ENCODE assay signal across 24 mouse cellular contexts in the genomic region with DNA sequence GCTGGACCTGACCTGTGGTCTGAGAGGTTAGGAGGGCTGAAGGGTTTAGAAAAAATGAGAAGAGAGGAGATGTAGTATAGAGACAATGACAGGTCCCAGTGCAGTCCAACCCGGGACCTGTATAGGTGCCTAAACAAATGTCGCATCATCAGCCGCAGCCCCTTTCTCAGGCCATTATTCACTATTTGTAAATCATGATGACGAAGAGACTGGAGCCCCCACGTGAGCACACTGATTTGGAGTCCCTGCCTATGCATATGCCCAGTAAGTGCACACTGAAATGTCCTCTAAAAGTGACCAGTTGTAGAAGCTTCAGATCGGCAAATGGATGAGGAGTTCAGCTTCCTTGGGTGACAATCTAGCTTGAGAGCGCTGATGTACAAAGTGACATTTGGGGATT.
"Had no signal": no experiment of that assay in that cellular context is flagged by ENCODE, and none has a peak within 500 bp of the region (broad histone marks: within the 10 kb centered on the region; RNA-seq: fewer than 3 reads in every experiment).

No protein-coding gene starts in this region.

- H3K36me3 ChIP-seq: heart, embryonic 13.5 days; heart, embryonic 15.5 days; hindbrain, embryonic 15.5 days; kidney, embryonic 15.5 days; limb, embryonic 13.5 days; limb, embryonic 15.5 days; liver, embryonic 12.5 days had no signal

- H3K9me3 ChIP-seq: heart, embryonic 13.5 days; heart, embryonic 15.5 days; hindbrain, embryonic 15.5 days; kidney, embryonic 15.5 days; limb, embryonic 13.5 days; limb, embryonic 15.5 days; liver, embryonic 12.5 days had no signal

- DNase-seq: forebrain, postnatal 0 days; gastrocnemius, postnatal 14 days; gastrocnemius, postnatal 36 days; heart, adult 18-20 months; heart, postnatal 14 days; heart, postnatal 36 days; kidney, adult 11 months; kidney, adult 2 months; kidney, adult 9 months; kidney, postnatal 14 days; kidney, postnatal 36 days; layer of hippocampus, postnatal 36 days; left cerebral cortex, postnatal 4 days had no signal

- H3K4me3 ChIP-seq: heart, embryonic 13.5 days; heart, embryonic 15.5 days; hindbrain, embryonic 15.5 days; kidney, embryonic 15.5 days; limb, embryonic 13.5 days; limb, embryonic 15.5 days; liver, embryonic 12.5 days had no signal

- H3K27me3 ChIP-seq: heart, embryonic 13.5 days; heart, embryonic 15.5 days; hindbrain, embryonic 15.5 days; kidney, embryonic 15.5 days; limb, embryonic 13.5 days; limb, embryonic 15.5 days; liver, embryonic 12.5 days had no signal

- H3K4me2 ChIP-seq: heart, embryonic 13.5 days; heart, embryonic 15.5 days; hindbrain, embryonic 15.5 days; kidney, embryonic 15.5 days; limb, embryonic 13.5 days; limb, embryonic 15.5 days; liver, embryonic 12.5 days had no signal

- H3K27ac ChIP-seq: heart, embryonic 13.5 days; heart, embryonic 15.5 days; hindbrain, embryonic 15.5 days; hindbrain, postnatal 0 days; kidney, embryonic 15.5 days; kidney, postnatal 0 days; limb, embryonic 13.5 days; limb, embryonic 15.5 days; liver, embryonic 12.5 days; liver, embryonic 14.5 days had no signal

- H3K9ac ChIP-seq: forebrain, postnatal 0 days; heart, embryonic 13.5 days; heart, embryonic 15.5 days; hindbrain, embryonic 15.5 days; kidney, embryonic 15.5 days; limb, embryonic 13.5 days; limb, embryonic 15.5 days; liver, embryonic 12.5 days; liver, embryonic 14.5 days had no signal

- ATAC-seq: hindbrain, postnatal 0 days; intestine, embryonic 16.5 days; liver, embryonic 12.5 days had no signal
